Mouse (Mus musculus) embryonic facial prominence, embryonic 11.5 days (tissue): ENCODE measurements around the gene Sdf2l1. TPM values are rescaled to one million over a fixed set of nuclear protein-coding genes. Genes with fewer than 3 reads are reported as not detected.

Experiments used
- ATAC-seq: fragments of 200-750 bp; cut with Nextera tagmentation; replicated peaks from 2 replicates; pipeline ENCODE4 v1.8.0; 2017; ENCODE audit warnings: low read depth; ENCODE audit not compliant: insufficient number of reproducible peaks, low FRiP score, low TSS enrichment
- DNase-seq: peaks from one replicate; pipeline ENCODE4 v3.0.0-alpha.2; 2015; ENCODE audit warnings: low spot score
- H3K27ac ChIP-seq: fragments of 300-500 bp; sonication (generic); replicated peaks from 2 replicates; pipeline ENCODE4 v1.5.1; 2014; ENCODE audit warnings: mild to moderate bottlenecking, low read depth, low read length, control low read depth
- H3K27me3 ChIP-seq: fragments of 300-500 bp; sonication (generic); 2 replicates; pipeline ENCODE4 v1.6.1; 2014; ENCODE audit warnings: mild to moderate bottlenecking, low read length, moderate library complexity, mixed read lengths; ENCODE audit not compliant: control insufficient read depth, insufficient read depth
- H3K36me3 ChIP-seq: fragments of 300-500 bp; sonication (generic); replicated peaks from 2 replicates; pipeline ENCODE4 v1.6.1; 2014; ENCODE audit warnings: low read depth, mild to moderate bottlenecking, low read length, moderate library complexity, mixed read lengths; ENCODE audit not compliant: control insufficient read depth, insufficient read depth
- H3K4me1 ChIP-seq: fragments of 300-500 bp; sonication (generic); 2 replicates; pipeline ENCODE4 v1.6.1; 2014; ENCODE audit warnings: low read length, mixed read lengths; ENCODE audit not compliant: control insufficient read depth, insufficient read depth
- H3K4me2 ChIP-seq: fragments of 300-500 bp; sonication (generic); 2 replicates; pipeline ENCODE4 v1.6.1; 2014; ENCODE audit warnings: low read depth, mild to moderate bottlenecking, control low read depth, low read length, moderate library complexity
- H3K4me3 ChIP-seq: fragments of 300-500 bp; sonication (generic); 2 replicates; pipeline ENCODE4 v1.5.1; 2014; ENCODE audit warnings: low read depth, low read length, control low read depth
- H3K9ac ChIP-seq: fragments of 300-500 bp; sonication (generic); replicated peaks from 2 replicates; pipeline ENCODE4 v1.6.1; 2014; ENCODE audit warnings: mild to moderate bottlenecking, control low read depth, low read length
- H3K9me3 ChIP-seq: fragments of 300-500 bp; sonication (generic); replicated peaks from 2 replicates; pipeline ENCODE4 v1.6.1; 2016; ENCODE audit warnings: mild to moderate bottlenecking, low read length, inconsistent platforms, mixed read lengths; ENCODE audit not compliant: control insufficient read depth
- WGBS: fragments of 180-500 bp; shearing (Covaris S2); extraction: QIAGEN DNeasy Blood & Tissue Kit; methylation state at CpG from one replicate; pipeline ENCODE4 v1.1.7; 2014; 5-methylcytosine and 5-hydroxymethylcytosine counted together
- polyA plus RNA-seq: library from polyadenylated mRNA; unstranded; fragments of >200 nt; fragmentation: Nextera tagmentation; extraction: Ambion mirVana; gene quantifications from 2 replicates; pipeline ENCODE4 v1.2.1, GENCODE M21; 2014

The Sdf2l1 gene
- polyA plus RNA-seq, 1 experiment from 2014 or later, result 57.2 TPM

DNA sequence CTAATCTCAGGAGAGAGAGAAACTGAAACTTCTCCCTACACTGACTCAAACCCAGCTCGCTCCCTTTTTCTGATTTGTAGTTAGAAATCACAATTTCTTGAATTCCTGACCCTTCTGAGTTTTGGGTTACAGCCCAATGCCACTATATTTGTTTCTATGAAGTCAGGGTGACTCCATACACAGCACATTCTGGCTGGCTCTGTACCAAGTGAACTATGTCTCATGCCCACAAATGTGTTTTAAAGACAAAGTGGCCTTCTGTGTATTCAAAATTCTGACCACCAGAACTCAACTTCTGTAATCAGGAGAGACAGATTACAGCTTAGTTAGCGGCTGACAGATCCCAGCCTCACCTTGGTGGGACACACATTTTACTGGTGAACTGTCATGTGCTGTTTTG lies 22.2 kb upstream of the Sdf2l1 start:
- 92% methylated on average over 2 of the region's 2 CpGs for WGBS
- ATAC-seq, result no peak
- no peaks in the 10 kb centered on the region for H3K27me3 ChIP-seq
- no peaks in the 10 kb centered on the region; the same call in none of the 2 replicates for H3K36me3 ChIP-seq
- no peak overlapping the region for H3K4me2 ChIP-seq
- no peak overlapping the region for H3K27ac ChIP-seq
- H3K9me3 ChIP-seq, result no peaks in the 10 kb centered on the region
- no peak overlapping the region for H3K4me3 ChIP-seq
- no peak for DNase-seq
- H3K4me1 ChIP-seq, result no peaks in the 10 kb centered on the region
- no peak overlapping the region for H3K9ac ChIP-seq

DNA sequence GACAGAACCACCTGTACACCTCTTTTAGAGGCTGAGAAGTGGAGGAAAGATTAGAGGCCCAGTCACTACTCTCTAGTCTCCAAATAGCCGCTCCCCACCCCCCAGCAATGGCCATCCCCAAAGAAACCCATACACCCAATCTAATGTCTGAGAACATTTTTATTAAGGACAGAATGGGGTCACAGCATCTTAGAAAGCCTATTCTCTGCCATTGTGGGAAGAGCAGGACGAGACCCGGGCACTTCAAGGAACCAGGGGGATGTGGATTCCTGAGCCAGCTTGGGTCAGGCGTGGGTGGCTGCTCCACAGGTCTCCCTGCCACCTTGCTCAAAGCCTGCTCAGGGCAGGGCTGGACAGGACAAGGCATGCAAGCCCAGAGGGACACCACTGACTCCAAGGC lies 19.7 kb upstream of the Sdf2l1 start:
- H3K27me3 ChIP-seq, result peaks cover 3% of the 10 kb centered on the region; the same call in 1 of the 2 replicates
- no peak overlapping the region for H3K4me3 ChIP-seq
- ATAC-seq (no peak), DNase-seq (no peak)
- no peak overlapping the region for H3K27ac ChIP-seq
- H3K4me2 ChIP-seq, result no peak overlapping the region
- peaks cover 8% of the 10 kb centered on the region for H3K4me1 ChIP-seq
- no peaks in the 10 kb centered on the region; the same call in 1 of the 2 replicates for H3K36me3 ChIP-seq
- no peaks in the 10 kb centered on the region for H3K9me3 ChIP-seq
- no peak overlapping the region for H3K9ac ChIP-seq
- WGBS, result 94% methylated on average over 4 of the region's 4 CpGs

DNA sequence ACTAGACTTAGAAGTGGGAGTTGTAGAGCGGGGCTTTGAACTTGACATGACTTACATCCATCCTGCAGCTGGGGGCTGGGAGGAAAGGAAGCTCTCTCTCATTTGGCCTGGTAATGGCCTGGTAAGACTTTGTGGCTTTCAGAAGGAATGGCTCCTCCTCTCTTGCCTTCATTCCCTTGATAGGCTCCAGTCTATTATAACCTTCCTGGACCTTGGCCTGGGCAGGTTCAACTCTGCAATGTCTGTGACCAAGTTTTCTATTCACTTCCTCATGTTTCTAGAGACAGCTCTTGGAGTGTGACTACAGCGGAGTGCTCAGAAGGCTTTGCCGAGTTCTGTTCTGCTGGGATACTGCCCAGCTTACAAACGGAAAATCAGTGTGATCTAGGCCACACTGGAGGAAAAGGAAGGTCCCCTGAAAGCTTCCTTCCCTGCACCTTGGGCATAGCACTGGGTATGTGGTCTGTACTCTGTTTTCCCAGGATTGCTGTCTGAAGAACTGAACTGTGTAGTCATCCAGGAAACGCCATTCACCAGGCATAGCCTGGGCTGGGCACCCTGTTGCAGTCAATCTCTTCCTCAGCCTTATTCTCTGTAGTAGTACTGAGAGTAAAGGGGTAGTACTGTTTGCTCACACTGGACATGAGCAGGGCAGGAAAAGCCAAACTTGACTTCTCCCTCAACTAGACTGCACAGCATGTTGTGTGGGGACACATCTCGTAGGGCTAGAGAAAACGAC lies 18.5 kb upstream of the Sdf2l1 start:
- ATAC-seq (no peak), DNase-seq (no peak)
- Histone ChIP-seq H3K27ac (no peak overlapping the region), H3K4me3 (no peak overlapping the region), H3K9me3 (no peaks in the 10 kb centered on the region), H3K9ac (no peak overlapping the region), H3K4me2 (no peak overlapping the region), H3K36me3 (no peaks in the 10 kb centered on the region; the same call in 1 of the 2 replicates), H3K27me3 (peaks cover 3% of the 10 kb centered on the region; the same call in 1 of the 2 replicates), H3K4me1 (peaks cover 8% of the 10 kb centered on the region)
- WGBS, result 86% methylated on average over 7 of the region's 7 CpGs

DNA sequence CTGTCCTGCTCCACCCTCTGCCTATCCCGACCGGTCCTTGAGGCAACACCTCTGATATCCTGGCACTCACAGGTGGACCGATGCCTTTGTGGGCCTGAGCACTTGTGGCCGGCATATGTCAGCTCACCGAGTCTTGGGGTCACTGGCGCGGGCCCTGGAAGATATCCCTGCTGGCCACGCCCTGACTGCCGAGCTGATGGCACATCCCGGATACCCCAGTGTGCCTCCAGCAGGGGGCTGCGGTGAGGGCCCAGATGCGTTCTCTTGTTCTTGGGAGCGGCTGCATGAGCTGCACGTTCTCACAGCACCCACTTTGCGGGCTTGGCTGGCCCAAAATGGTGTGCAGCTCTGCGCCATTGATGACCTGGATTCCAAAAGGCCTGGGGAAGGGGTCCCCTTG lies 15.9 kb upstream of the Sdf2l1 start:
- DNase-seq (peak; percentile 70), ATAC-seq (0 out of 2 replicates have a peak, but pooled peaks have one; percentile 17)
- Histone ChIP-seq H3K9ac (peak overlapping the region; percentile 18; the same call in 1 of the 2 replicates), H3K36me3 (no peaks in the 10 kb centered on the region), H3K4me2 (peak overlapping the region; percentile 94), H3K9me3 (no peaks in the 10 kb centered on the region), H3K27ac (no peak overlapping the region), H3K4me1 (peaks cover 8% of the 10 kb centered on the region), H3K4me3 (peak overlapping the region; percentile 55), H3K27me3 (peaks cover 3% of the 10 kb centered on the region; the same call in 1 of the 2 replicates)
- 7% methylated on average over 16 of the region's 16 CpGs for WGBS

DNA sequence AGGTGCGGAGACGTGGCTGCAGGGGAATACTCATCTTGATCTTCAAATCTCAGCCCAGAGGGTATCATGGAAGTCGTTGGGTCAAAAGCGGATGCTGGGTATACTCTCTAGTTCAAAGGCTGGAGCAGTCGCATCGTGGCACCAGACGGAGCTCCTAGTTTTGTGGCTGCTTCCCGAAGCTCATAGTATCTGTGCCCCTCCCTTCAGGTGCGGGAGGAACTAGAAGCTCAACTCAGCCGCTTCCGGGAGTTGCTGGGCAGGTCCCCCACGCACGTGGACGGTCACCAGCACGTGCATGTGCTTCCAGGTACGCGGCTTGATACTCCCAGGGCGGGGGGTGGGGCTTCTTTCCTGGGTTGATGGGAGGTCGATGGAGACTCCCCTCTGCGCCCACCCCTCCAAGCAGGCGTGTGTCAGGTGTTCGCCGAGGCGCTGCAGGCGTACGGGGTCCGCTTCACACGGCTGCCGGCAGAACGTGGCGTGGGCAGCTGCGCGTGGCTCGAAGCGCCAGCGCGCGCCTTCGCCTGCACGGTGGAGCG lies 15.3 kb upstream of the Sdf2l1 start:
- Histone ChIP-seq H3K9ac (peak overlapping the region; percentile 53), H3K36me3 (no peaks in the 10 kb centered on the region), H3K9me3 (no peaks in the 10 kb centered on the region), H3K4me3 (peak overlapping the region; percentile 55), H3K27ac (no peak overlapping the region), H3K4me1 (peaks cover 8% of the 10 kb centered on the region), H3K27me3 (peaks cover 3% of the 10 kb centered on the region; the same call in 1 of the 2 replicates), H3K4me2 (peak overlapping the region; percentile 94)
- under 1% methylated on average over 41 of the region's 41 CpGs for WGBS
- ATAC-seq (no peak), DNase-seq (peak; percentile 38)

DNA sequence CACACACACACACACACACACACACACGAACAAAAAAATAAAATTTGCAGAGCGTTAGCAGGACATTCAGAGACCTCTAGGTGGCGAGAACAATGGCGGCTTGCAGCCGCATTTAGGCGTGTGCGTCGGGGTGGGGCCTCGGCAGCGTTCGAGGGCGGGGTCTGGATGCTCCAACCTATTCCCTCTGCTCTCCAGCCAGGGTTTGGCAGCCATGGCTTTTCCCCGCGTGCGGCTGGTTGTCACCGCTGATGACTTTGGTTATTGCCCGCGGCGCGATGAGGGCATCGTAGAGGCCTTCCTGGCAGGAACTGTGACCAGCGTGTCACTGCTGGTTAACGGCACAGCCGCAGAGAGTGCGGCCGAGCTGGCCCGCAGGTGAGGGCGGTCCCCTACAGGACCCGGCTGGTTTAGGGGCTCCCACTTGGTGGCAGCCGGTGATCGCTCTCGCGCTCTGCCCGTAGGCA lies 14.6 kb upstream of the Sdf2l1 start, which contains the start of gene Ccdc116:
TSS of gene Ccdc116 (minus strand) at position 458 of the 464 bp plus-strand sequence.
- Histone ChIP-seq H3K4me2 (peak within 1 kb of the TSS; percentile 94), H3K4me3 (peak within 1 kb of the TSS; percentile 55), H3K9me3 (no peaks in the 10 kb centered on the region), H3K27ac (no peak within 1 kb of the TSS), H3K9ac (peak within 1 kb of the TSS; percentile 53), H3K4me1 (peaks cover 8% of the 10 kb centered on the region), H3K36me3 (no peaks in the 10 kb centered on the region), H3K27me3 (peaks cover 3% of the 10 kb centered on the region; the same call in 1 of the 2 replicates)
- DNase-seq (peak; percentile 94), ATAC-seq (peak; percentile 67; the same call in 1 of the 2 replicates)
- WGBS, result under 1% methylated on average over 33 of the region's 34 CpGs

DNA sequence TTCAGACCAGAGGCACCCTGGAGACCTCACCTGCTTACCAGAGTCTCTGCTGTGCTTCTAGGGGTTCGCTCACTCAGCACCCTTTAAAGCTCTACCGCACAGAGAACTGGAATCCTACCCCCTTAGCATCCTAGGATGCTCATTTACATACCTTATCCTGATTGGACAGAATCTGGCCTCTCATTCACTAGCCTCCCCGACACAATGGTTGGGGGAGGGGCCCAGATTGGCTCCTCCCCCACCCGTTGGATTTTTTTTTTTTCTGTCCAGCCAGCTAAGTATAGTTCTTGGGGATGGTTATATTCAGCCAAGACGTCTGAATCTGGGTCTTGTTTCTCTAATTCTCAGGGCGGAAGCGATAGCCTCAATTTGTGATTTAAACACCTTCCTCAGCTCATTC lies 12.2 kb upstream of the Sdf2l1 start, which contains the start of gene Ydjc:
TSS of gene Ydjc (plus strand) at position 283 of the 400 bp plus-strand sequence.
- no peak within 1 kb of the TSS for H3K9ac ChIP-seq

DNA sequence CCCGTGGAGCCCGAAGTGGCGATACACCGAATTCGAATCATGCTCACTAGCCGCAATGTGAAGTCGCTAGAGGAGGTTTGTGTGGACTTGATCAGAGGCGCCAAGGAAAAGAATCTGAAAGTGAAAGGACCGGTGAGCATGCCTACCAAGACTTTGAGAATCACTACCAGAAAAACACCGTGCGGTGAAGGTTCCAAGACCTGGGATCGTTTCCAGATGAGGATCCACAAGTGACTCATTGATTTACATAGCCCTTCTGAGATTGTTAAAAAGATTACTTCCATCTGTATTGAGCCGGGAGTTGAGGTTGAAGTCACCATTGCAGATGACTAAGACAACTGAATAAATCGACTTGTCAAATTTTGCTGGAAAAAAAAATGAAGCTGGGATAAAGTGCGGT lies 5.2 kb upstream of the Sdf2l1 start:
- DNase-seq, result no peak
- H3K4me3 ChIP-seq, result no peak overlapping the region
- H3K27me3 ChIP-seq, result no peaks in the 10 kb centered on the region
- no peak overlapping the region for H3K27ac ChIP-seq
- H3K4me1 ChIP-seq, result no peaks in the 10 kb centered on the region
- ATAC-seq, result no peak
- no peak overlapping the region for H3K9ac ChIP-seq
- H3K9me3 ChIP-seq, result no peaks in the 10 kb centered on the region
- no peak overlapping the region for H3K4me2 ChIP-seq
- no peaks in the 10 kb centered on the region for H3K36me3 ChIP-seq
- 77% methylated on average over 15 of the region's 15 CpGs for WGBS

More for the DNA sequence above, 12.2 kb upstream of the Sdf2l1 start, which contains the start of gene Ydjc:
- DNase-seq, result peak; percentile 53
- Histone ChIP-seq H3K4me2 (no peak within 1 kb of the TSS), H3K4me1 (peaks cover 8% of the 10 kb centered on the region), H3K9me3 (no peaks in the 10 kb centered on the region), H3K4me3 (no peak within 1 kb of the TSS), H3K27me3 (peaks cover 3% of the 10 kb centered on the region; the same call in 1 of the 2 replicates), H3K36me3 (no peaks in the 10 kb centered on the region), H3K27ac (no peak within 1 kb of the TSS)
- no peak for ATAC-seq
- WGBS, result 17% methylated on average over 7 of the region's 7 CpGs
